Comparison of ENCODE assay signal across 16 mouse cellular contexts in genomic region chr7:135691941-135692340, GRCm38 (mm10).
"Had no signal": no experiment of that assay in that cellular context is flagged by ENCODE, and none has a peak within 500 bp of the region (broad histone marks: within the 10 kb centered on the region; RNA-seq: fewer than 3 reads in every experiment).

No protein-coding gene starts in this region.

- DNase-seq: retina, postnatal 1 day; right cerebral cortex, adult 18-20 months; right cerebral cortex, postnatal 14 days; right cerebral cortex, postnatal 25 days; right cerebral cortex, postnatal 4 days; spleen, adult 18-20 months; thymus, adult 18-20 months; thymus, adult 2 months; thymus, postnatal 14 days; thymus, postnatal 25 days; thymus, postnatal 36 days; thymus, postnatal 4 days had no signal

- H3K4me3 ChIP-seq: neural tube, embryonic 13.5 days; neural tube, embryonic 15.5 days; stomach, embryonic 15.5 days had no signal

- H3K27me3 ChIP-seq: neural tube, embryonic 13.5 days; neural tube, embryonic 15.5 days; stomach, embryonic 15.5 days had no signal

- H3K27ac ChIP-seq: neural tube, embryonic 13.5 days; neural tube, embryonic 15.5 days; stomach, embryonic 15.5 days; stomach, postnatal 0 days had no signal

- H3K4me1 ChIP-seq: neural tube, embryonic 13.5 days; neural tube, embryonic 15.5 days; stomach, embryonic 15.5 days had no signal

- H3K36me3 ChIP-seq: neural tube, embryonic 15.5 days had no signal

- H3K9ac ChIP-seq: neural tube, embryonic 13.5 days; neural tube, embryonic 15.5 days; stomach, embryonic 15.5 days had no signal

- H3K9me3 ChIP-seq: neural tube, embryonic 13.5 days; neural tube, embryonic 15.5 days; stomach, embryonic 15.5 days had no signal
